Mouse (Mus musculus) stomach, postnatal 0 days (tissue): ENCODE results near the gene Als2cr12.

Source experiments
- CTCF ChIP-seq: IDR thresholded peaks from 2 replicates; pipeline ENCODE4 v1.5.1; 2016; ENCODE audit warnings: antibody characterized with exemption, low read depth, mild to moderate bottlenecking, moderate library complexity
- EP300 ChIP-seq: optimal IDR thresholded peaks from 2 replicates; pipeline ENCODE3; 2016; ENCODE audit warnings: antibody characterized with exemption

GRCm38 (mm10) chr1:58610611-58611010 lies 85.2 kb downstream of the Als2cr12 start:
- TF ChIP-seq CTCF (no peak), EP300 (no peak)
